Mouse (Mus musculus): ENCODE measurements around the gene Cpt1b.

GRCm38 (mm10) chr15:89473370-89473769 is 47.7 kb upstream of the Cpt1b start:
- TF ChIP-seq CTCF (IDR thresholded peaks at IDR 0.05), result no peak
- no peak for TF ChIP-seq EP300 (IDR thresholded peaks at IDR 0.05)

Data from lung, postnatal 0 days (tissue).